Mouse (Mus musculus): ENCODE measurements around the gene Dtx3. TPM values are rescaled to one million over a fixed set of nuclear protein-coding genes. Genes with fewer than 3 reads are reported as not detected.
A peak's percentile ranks its signal among the peaks of the same experiment; 100 is the strongest.
"Not testable (repeated sequence)": the region's sequence is repeated elsewhere in the genome, so short reads cannot be mapped to it uniquely, and the experiment has no call there.

Dtx3 gene
- polyA plus RNA-seq, 1 experiment from 2014 or later: 70.8 TPM

DNA sequence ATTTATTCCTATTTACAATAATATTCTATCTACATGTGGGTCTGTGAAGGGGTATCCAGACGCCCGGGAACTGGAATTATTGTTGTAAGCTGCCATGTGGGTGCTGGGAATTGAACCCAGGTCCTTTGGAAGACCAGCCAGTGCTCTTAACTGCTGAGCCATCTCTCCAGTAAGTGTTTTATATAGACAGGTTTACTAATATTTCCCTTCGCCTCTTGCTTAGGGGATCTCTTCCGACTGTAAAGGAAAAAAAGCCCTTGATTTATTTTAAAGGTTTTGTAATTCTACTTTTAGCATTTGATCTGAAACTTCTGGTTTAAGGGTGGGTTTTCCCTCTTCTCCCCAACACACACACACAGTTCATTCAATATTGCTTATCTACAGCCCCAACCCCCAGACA is 31.3 kb downstream of the Dtx3 start:
- H3K4me3 ChIP-seq (ENCODE audit: low read depth, low read length): no peak overlapping the region
- no peaks in the 10 kb centered on the region for H3K36me3 ChIP-seq (ENCODE audit: control insufficient read depth, insufficient read depth, low read length)
- WGBS: 88% methylated on average over 4 of the region's 4 CpGs
- DNase-seq (ENCODE audit: low spot score) (no peak), ATAC-seq (replicated peaks; ENCODE audit: low FRiP score) (no peak)
- no peaks in the 10 kb centered on the region for H3K9me3 ChIP-seq (ENCODE audit: control insufficient read depth, low read length)
- no peak overlapping the region for H3K27ac ChIP-seq (ENCODE audit: low read depth, low read length)
- no peak overlapping the region for H3K9ac ChIP-seq (ENCODE audit: low read depth, low read length)
- H3K4me2 ChIP-seq: peak overlapping the region; percentile 98
- peaks cover 17% of the 10 kb centered on the region for H3K4me1 ChIP-seq (replicated peaks; ENCODE audit: control insufficient read depth, insufficient read depth, low read length)
- H3K27me3 ChIP-seq (replicated peaks; ENCODE audit: control insufficient read depth, insufficient read depth, low read length): peaks cover 31% of the 10 kb centered on the region

GRCm38 (mm10) chr10:127162771-127163261 is 32.7 kb downstream of the Dtx3 start:
- H3K9ac ChIP-seq (ENCODE audit: low read depth, low read length); H3K4me3 ChIP-seq (ENCODE audit: low read depth, low read length); H3K36me3 ChIP-seq (ENCODE audit: control insufficient read depth, insufficient read depth, low read length); H3K4me2 ChIP-seq; DNase-seq (ENCODE audit: low spot score); H3K27ac ChIP-seq (ENCODE audit: low read depth, low read length); H3K9me3 ChIP-seq (ENCODE audit: control insufficient read depth, low read length); ATAC-seq (replicated peaks; ENCODE audit: low FRiP score): not testable (repeated sequence)
- peaks cover 14% of the 10 kb centered on the region for H3K4me1 ChIP-seq (replicated peaks; ENCODE audit: control insufficient read depth, insufficient read depth, low read length)
- WGBS: 41% methylated on average over 7 of the region's 7 CpGs
- H3K27me3 ChIP-seq (replicated peaks; ENCODE audit: control insufficient read depth, insufficient read depth, low read length): peaks cover 24% of the 10 kb centered on the region

- Histone ChIP-seq H3K27me3 (replicated peaks; ENCODE audit: control insufficient read depth, insufficient read depth, low read length) (peaks cover 3% of the 10 kb centered on the region), H3K9me3 (ENCODE audit: control insufficient read depth, low read length) (no peaks in the 10 kb centered on the region), H3K4me3 (ENCODE audit: low read depth, low read length) (no peak overlapping the region), H3K4me1 (replicated peaks; ENCODE audit: control insufficient read depth, insufficient read depth, low read length) (no peaks in the 10 kb centered on the region), H3K27ac (ENCODE audit: low read depth, low read length) (no peak overlapping the region), H3K9ac (ENCODE audit: low read depth, low read length) (no peak overlapping the region), H3K4me2 (no peak overlapping the region), H3K36me3 (ENCODE audit: control insufficient read depth, insufficient read depth, low read length) (no peaks in the 10 kb centered on the region)
- no peak for ATAC-seq (replicated peaks; ENCODE audit: low FRiP score)
- DNase-seq (ENCODE audit: low spot score): no peak
- WGBS: 61% methylated on average over 3 of the region's 3 CpGs
Observed at GRCm38 (mm10) chr10:127160728-127161127, 34.8 kb downstream of the Dtx3 start.

DNA sequence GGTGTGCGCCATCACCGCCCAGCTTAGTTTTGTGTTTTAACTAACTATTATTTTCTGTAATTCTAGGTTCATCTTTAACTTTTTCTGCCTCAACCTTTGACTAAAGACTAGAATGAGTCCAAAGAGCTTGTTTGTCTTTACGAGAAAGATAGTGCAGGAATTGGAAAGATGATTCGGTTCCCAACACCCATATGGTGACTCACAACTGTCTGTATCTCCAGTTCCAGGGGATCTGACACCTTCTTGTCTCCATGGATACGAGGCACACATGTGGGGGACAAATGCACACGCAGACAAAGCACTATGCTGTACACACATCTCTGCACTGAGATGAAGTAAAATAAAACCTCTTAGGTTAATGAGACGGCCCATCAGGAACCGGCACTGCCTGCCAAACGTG is 35.4 kb downstream of the Dtx3 start:
- no peak for ATAC-seq (replicated peaks; ENCODE audit: low FRiP score)
- no peaks in the 10 kb centered on the region for H3K4me1 ChIP-seq (replicated peaks; ENCODE audit: control insufficient read depth, insufficient read depth, low read length)
- 83% methylated on average over 9 of the region's 9 CpGs for WGBS
- H3K4me3 ChIP-seq (ENCODE audit: low read depth, low read length): no peak overlapping the region
- H3K4me2 ChIP-seq: no peak overlapping the region
- DNase-seq (ENCODE audit: low spot score): no peak
- no peaks in the 10 kb centered on the region for H3K9me3 ChIP-seq (ENCODE audit: control insufficient read depth, low read length)
- H3K27ac ChIP-seq (ENCODE audit: low read depth, low read length): no peak overlapping the region
- no peaks in the 10 kb centered on the region for H3K27me3 ChIP-seq (replicated peaks; ENCODE audit: control insufficient read depth, insufficient read depth, low read length)
- no peaks in the 10 kb centered on the region for H3K36me3 ChIP-seq (ENCODE audit: control insufficient read depth, insufficient read depth, low read length)
- H3K9ac ChIP-seq (ENCODE audit: low read depth, low read length): no peak overlapping the region

GRCm38 (mm10) chr10:127158471-127158870 is 37.1 kb downstream of the Dtx3 start:
- ATAC-seq (replicated peaks; ENCODE audit: low FRiP score) (no peak), DNase-seq (ENCODE audit: low spot score) (no peak)
- H3K4me3 ChIP-seq (ENCODE audit: low read depth, low read length): no peak overlapping the region
- WGBS: 54% methylated on average over 3 of the region's 3 CpGs
- H3K4me1 ChIP-seq (replicated peaks; ENCODE audit: control insufficient read depth, insufficient read depth, low read length): no peaks in the 10 kb centered on the region
- H3K9ac ChIP-seq (ENCODE audit: low read depth, low read length): no peak overlapping the region
- H3K9me3 ChIP-seq (ENCODE audit: control insufficient read depth, low read length): no peaks in the 10 kb centered on the region
- no peaks in the 10 kb centered on the region for H3K27me3 ChIP-seq (replicated peaks; ENCODE audit: control insufficient read depth, insufficient read depth, low read length)
- no peak overlapping the region for H3K4me2 ChIP-seq
- H3K27ac ChIP-seq (ENCODE audit: low read depth, low read length): no peak overlapping the region
- H3K36me3 ChIP-seq (ENCODE audit: control insufficient read depth, insufficient read depth, low read length): no peaks in the 10 kb centered on the region

DNA sequence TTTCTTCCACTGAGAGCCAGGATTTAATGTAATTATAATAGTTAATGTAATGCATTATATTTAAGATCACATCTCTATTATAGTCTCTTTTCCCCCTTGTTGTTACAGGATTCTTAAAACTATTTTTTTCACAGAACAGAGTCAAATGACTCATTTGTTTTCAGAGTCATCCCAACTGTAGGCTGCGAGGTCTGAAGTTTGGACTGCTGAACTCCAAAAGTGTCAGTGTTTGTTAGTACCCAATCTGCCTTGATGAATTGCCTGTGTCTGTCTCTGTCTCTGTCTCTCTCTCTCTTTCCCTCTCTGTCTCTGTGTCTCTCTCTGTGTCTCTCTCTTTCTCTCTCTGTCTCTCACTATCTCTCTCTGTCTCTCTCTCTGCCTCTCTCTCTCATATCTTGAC is 39.0 kb downstream of the Dtx3 start:
- DNase-seq (ENCODE audit: low spot score) (no peak), ATAC-seq (replicated peaks; ENCODE audit: low FRiP score) (no peak)
- H3K9ac ChIP-seq (ENCODE audit: low read depth, low read length): no peak overlapping the region
- H3K4me3 ChIP-seq (ENCODE audit: low read depth, low read length): no peak overlapping the region
- no peaks in the 10 kb centered on the region for H3K36me3 ChIP-seq (ENCODE audit: control insufficient read depth, insufficient read depth, low read length)
- H3K4me2 ChIP-seq: no peak overlapping the region
- 65% methylated on average over 1 of the region's 1 CpGs for WGBS
- no peak overlapping the region for H3K27ac ChIP-seq (ENCODE audit: low read depth, low read length)
- H3K27me3 ChIP-seq (replicated peaks; ENCODE audit: control insufficient read depth, insufficient read depth, low read length): no peaks in the 10 kb centered on the region
- H3K4me1 ChIP-seq (replicated peaks; ENCODE audit: control insufficient read depth, insufficient read depth, low read length): no peaks in the 10 kb centered on the region
- H3K9me3 ChIP-seq (ENCODE audit: control insufficient read depth, low read length): no peaks in the 10 kb centered on the region

DNA sequence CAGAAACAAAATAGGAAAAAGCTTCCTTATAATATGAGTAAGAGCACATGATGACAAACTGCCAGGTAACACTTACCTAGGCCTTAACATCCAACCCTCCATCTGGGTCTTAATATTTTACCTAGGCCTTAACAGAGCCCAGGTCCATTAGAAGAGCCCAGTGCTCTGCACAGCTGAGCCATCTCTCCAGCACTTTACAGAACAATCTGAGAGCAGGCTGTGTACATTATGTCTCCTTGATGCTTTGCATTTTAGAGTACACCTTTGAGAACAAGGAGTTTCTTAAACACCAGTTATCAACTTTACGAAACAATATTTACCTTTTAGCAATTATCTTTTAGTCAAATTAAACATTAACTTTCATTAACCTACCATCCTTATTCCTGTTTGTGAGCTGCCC is 39.4 kb downstream of the Dtx3 start:
- Histone ChIP-seq H3K27ac (ENCODE audit: low read depth, low read length) (no peak overlapping the region), H3K36me3 (ENCODE audit: control insufficient read depth, insufficient read depth, low read length) (no peaks in the 10 kb centered on the region), H3K4me3 (ENCODE audit: low read depth, low read length) (no peak overlapping the region), H3K9me3 (ENCODE audit: control insufficient read depth, low read length) (no peaks in the 10 kb centered on the region), H3K9ac (ENCODE audit: low read depth, low read length) (no peak overlapping the region), H3K4me1 (replicated peaks; ENCODE audit: control insufficient read depth, insufficient read depth, low read length) (no peaks in the 10 kb centered on the region), H3K27me3 (replicated peaks; ENCODE audit: control insufficient read depth, insufficient read depth, low read length) (no peaks in the 10 kb centered on the region), H3K4me2 (no peak overlapping the region)
- no peak for ATAC-seq (replicated peaks; ENCODE audit: low FRiP score)
- DNase-seq (ENCODE audit: low spot score): no peak
- WGBS: 74% methylated on average over 1 of the region's 1 CpGs

DNA sequence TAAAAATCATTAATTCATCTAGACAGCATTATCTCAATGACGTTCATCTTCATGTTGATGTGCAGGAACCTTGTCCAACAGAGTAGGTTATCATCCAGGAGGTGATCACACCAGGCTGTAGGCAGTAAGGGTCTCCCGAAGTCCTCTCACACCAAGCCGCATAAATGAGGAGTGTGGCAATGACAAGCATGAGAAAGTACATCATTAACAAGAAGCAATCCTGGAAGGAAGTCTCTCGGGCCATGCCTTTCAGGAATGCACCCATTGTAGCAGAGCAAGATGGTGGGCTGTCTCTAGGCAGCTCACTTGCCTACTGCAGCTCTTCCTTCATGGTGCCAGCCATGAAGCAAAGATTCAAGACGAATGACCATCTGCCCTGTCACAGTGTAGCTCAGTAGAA is 40.9 kb downstream of the Dtx3 start:
- Histone ChIP-seq H3K4me1 (replicated peaks; ENCODE audit: control insufficient read depth, insufficient read depth, low read length) (no peaks in the 10 kb centered on the region), H3K36me3 (ENCODE audit: control insufficient read depth, insufficient read depth, low read length) (no peaks in the 10 kb centered on the region), H3K9ac (ENCODE audit: low read depth, low read length) (no peak overlapping the region), H3K4me3 (ENCODE audit: low read depth, low read length) (no peak overlapping the region), H3K9me3 (ENCODE audit: control insufficient read depth, low read length) (no peaks in the 10 kb centered on the region), H3K4me2 (no peak overlapping the region), H3K27me3 (replicated peaks; ENCODE audit: control insufficient read depth, insufficient read depth, low read length) (no peaks in the 10 kb centered on the region), H3K27ac (ENCODE audit: low read depth, low read length) (no peak overlapping the region)
- ATAC-seq (replicated peaks; ENCODE audit: low FRiP score) (no peak), DNase-seq (ENCODE audit: low spot score) (no peak)
- WGBS: 80% methylated on average over 5 of the region's 5 CpGs

DNA sequence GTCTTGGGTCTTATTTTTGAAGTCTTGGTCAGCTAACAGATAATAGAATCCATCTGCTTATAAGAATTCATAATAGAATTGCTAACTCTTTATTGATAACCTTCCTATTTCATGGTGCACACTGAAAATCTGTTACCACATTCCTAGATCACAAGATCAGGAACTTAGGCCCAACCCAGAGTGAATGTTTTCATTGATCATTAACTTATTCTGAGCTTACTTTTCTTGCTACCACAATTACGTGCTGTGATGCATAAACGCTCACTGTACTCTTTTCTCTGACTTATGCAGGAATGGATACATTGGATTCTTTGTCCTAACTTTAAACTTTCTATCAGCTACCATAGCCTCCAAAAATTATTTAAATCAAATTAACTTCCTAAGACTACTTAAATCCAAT is 41.3 kb downstream of the Dtx3 start:
- Histone ChIP-seq H3K4me2 (no peak overlapping the region), H3K4me1 (replicated peaks; ENCODE audit: control insufficient read depth, insufficient read depth, low read length) (no peaks in the 10 kb centered on the region), H3K9ac (ENCODE audit: low read depth, low read length) (no peak overlapping the region), H3K9me3 (ENCODE audit: control insufficient read depth, low read length) (no peaks in the 10 kb centered on the region), H3K27me3 (replicated peaks; ENCODE audit: control insufficient read depth, insufficient read depth, low read length) (no peaks in the 10 kb centered on the region), H3K36me3 (ENCODE audit: control insufficient read depth, insufficient read depth, low read length) (no peaks in the 10 kb centered on the region), H3K27ac (ENCODE audit: low read depth, low read length) (no peak overlapping the region), H3K4me3 (ENCODE audit: low read depth, low read length) (no peak overlapping the region)
- ATAC-seq (replicated peaks; ENCODE audit: low FRiP score): no peak
- WGBS: 89% methylated on average over 2 of the region's 2 CpGs
- DNase-seq (ENCODE audit: low spot score): no peak

All from liver, embryonic 11.5 days (tissue).